Comparison of ENCODE assay signal across 30 mouse cellular contexts in the genomic region with DNA sequence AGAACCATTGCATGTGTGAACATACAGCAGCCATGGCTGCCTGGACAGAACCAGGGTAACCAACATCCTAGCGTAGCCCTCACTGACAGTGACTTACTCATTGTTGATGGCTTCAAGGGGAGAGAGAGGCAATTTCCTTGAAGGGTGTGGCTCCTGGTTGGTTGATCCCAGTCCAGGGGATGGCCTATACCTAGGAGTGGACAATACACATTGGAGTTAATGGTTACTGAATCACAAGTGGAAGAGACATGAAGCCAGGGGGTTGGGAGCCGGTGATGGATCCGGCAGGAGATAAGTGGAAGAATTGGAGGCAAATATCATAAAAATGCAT. TPM values are rescaled to one million over a fixed set of nuclear protein-coding genes. Genes with fewer than 3 reads are reported as not detected.
DNase-seq lines count a peak whose midpoint lies in the region; ATAC-seq lines count a peak whose summit lies in the region.
"Had no signal": no experiment of that assay in that cellular context is flagged by ENCODE, and none has a peak within 500 bp of the region (broad histone marks: within the 10 kb centered on the region; RNA-seq: fewer than 3 reads in every experiment).

No protein-coding gene starts in this region.

- peaks cover 4% of the 10 kb centered on the region for H3K4me1 ChIP-seq in kidney, embryonic 14.5 days (ENCODE audit: control insufficient read depth, insufficient read depth, low read length)
- peaks cover 12% of the 10 kb centered on the region; the same call in 1 of the 2 replicates for H3K4me1 ChIP-seq in intestine, embryonic 15.5 days (replicated peaks)
- no peaks in the 10 kb centered on the region; the same call in 1 of the 2 replicates for H3K4me1 ChIP-seq in liver, embryonic 11.5 days (replicated peaks; ENCODE audit: control insufficient read depth, insufficient read depth, low read length)
- H3K4me1 ChIP-seq in liver, embryonic 16.5 days (ENCODE audit: control insufficient read depth, low read depth, low read length): no peaks in the 10 kb centered on the region

- no peak for DNase-seq in kidney, adult 9 months
- no peak for DNase-seq in liver, embryonic 11.5 days (ENCODE audit: low spot score)
- no peak for DNase-seq in layer of hippocampus, adult 8-10 months (ENCODE audit: low spot score in 2 of 2)
- DNase-seq: adrenal gland, postnatal 25 days; cerebellum, adult 11-12 months; cerebellum, adult 9-11 months; gastrocnemius, adult 2 months; gastrocnemius, postnatal 36 days; heart, adult 2 months; kidney, postnatal 10 days; left cerebral cortex, postnatal 4 days; lung, postnatal 36 days; thymus, postnatal 4 days had no signal

- H3K27me3 ChIP-seq in kidney, embryonic 14.5 days (ENCODE audit: control insufficient read depth, insufficient read depth, low read length): no peaks in the 10 kb centered on the region
- no peaks in the 10 kb centered on the region for H3K27me3 ChIP-seq in intestine, embryonic 15.5 days (replicated peaks)
- peaks cover 14% of the 10 kb centered on the region for H3K27me3 ChIP-seq in liver, embryonic 11.5 days (replicated peaks; ENCODE audit: control insufficient read depth, insufficient read depth, low read length)
- H3K27me3 ChIP-seq in liver, embryonic 16.5 days (ENCODE audit: control insufficient read depth, insufficient read depth, low read depth, low read length): peaks cover 13% of the 10 kb centered on the region
- H3K27me3 ChIP-seq: forebrain, embryonic 15.5 days; heart, embryonic 12.5 days; Patski had no signal

- H3K4me3 ChIP-seq in kidney, embryonic 14.5 days (ENCODE audit: low read length): no peak overlapping the region
- H3K4me3 ChIP-seq in intestine, embryonic 15.5 days (replicated peaks): no peak overlapping the region
- no peak overlapping the region for H3K4me3 ChIP-seq in liver, embryonic 11.5 days (ENCODE audit: low read depth, low read length)
- H3K4me3 ChIP-seq in liver, embryonic 16.5 days (ENCODE audit: low read depth, low read length): no peak overlapping the region
- H3K4me3 ChIP-seq: embryonic facial prominence, embryonic 13.5 days; forebrain, embryonic 10.5 days; forebrain, embryonic 15.5 days; gastrocnemius, adult 2 months; heart, adult 2 months; heart, embryonic 12.5 days; layer of hippocampus, adult 2 months; lung, embryonic 15.5 days; neural tube, embryonic 13.5 days had no signal

- peak; percentile 17; the same call in 1 of the 2 replicates for ATAC-seq in kidney, embryonic 14.5 days (ENCODE audit: low FRiP score, low TSS enrichment)
- ATAC-seq in intestine, embryonic 15.5 days: peak; percentile 32
- no peak for ATAC-seq in liver, embryonic 11.5 days (replicated peaks; ENCODE audit: low FRiP score)
- no peak for ATAC-seq in liver, embryonic 16.5 days (ENCODE audit: low read depth)
- no peak for ATAC-seq in frontal cortex, adult (ENCODE audit: low TSS enrichment)
- ATAC-seq: forebrain, embryonic 15.5 days had no signal

- H3K4me2 ChIP-seq in kidney, embryonic 14.5 days (replicated peaks; ENCODE audit: low read depth, low read length): no peak overlapping the region
- H3K4me2 ChIP-seq in intestine, embryonic 15.5 days (replicated peaks): no peak overlapping the region
- no peak overlapping the region for H3K4me2 ChIP-seq in liver, embryonic 11.5 days
- H3K4me2 ChIP-seq in liver, embryonic 16.5 days (ENCODE audit: low read depth, low read length): no peak overlapping the region
- H3K4me2 ChIP-seq: embryonic facial prominence, embryonic 13.5 days; forebrain, embryonic 15.5 days; heart, embryonic 12.5 days; hindbrain, embryonic 14.5 days; lung, embryonic 15.5 days; midbrain, embryonic 11.5 days; neural tube, embryonic 13.5 days had no signal

- no peak overlapping the region for H3K9ac ChIP-seq in kidney, embryonic 14.5 days (ENCODE audit: low read depth, low read length)
- H3K9ac ChIP-seq in intestine, embryonic 15.5 days: no peak overlapping the region
- H3K9ac ChIP-seq in liver, embryonic 11.5 days (ENCODE audit: low read depth, low read length): no peak overlapping the region
- no peak overlapping the region for H3K9ac ChIP-seq in liver, embryonic 16.5 days (ENCODE audit: low read depth, low read length)
- H3K9ac ChIP-seq: embryonic facial prominence, embryonic 13.5 days; forebrain, embryonic 15.5 days; heart, embryonic 12.5 days; hindbrain, embryonic 14.5 days; lung, embryonic 15.5 days; neural tube, embryonic 13.5 days had no signal

- WGBS in kidney, embryonic 14.5 days: 90% methylated on average over 3 of the region's 3 CpGs
- 76% methylated on average over 3 of the region's 3 CpGs for WGBS in intestine, embryonic 15.5 days
- 97% methylated on average over 3 of the region's 3 CpGs for WGBS in liver, embryonic 11.5 days
- WGBS in liver, embryonic 16.5 days (ENCODE audit: insufficient replicate concordance): 79% methylated on average over 3 of the region's 3 CpGs

- H3K27ac ChIP-seq in kidney, embryonic 14.5 days (ENCODE audit: low read depth, low read length): peak overlapping the region; percentile 27; the same call in 1 of the 2 replicates
- H3K27ac ChIP-seq in intestine, embryonic 15.5 days: peak overlapping the region; percentile 7; the same call in 1 of the 2 replicates
- H3K27ac ChIP-seq in liver, embryonic 11.5 days (ENCODE audit: low read depth, low read length): peak overlapping the region; percentile 0; the same call in 1 of the 2 replicates
- peak overlapping the region; percentile 22 for H3K27ac ChIP-seq in liver, embryonic 16.5 days (ENCODE audit: low read length)
- H3K27ac ChIP-seq: embryonic facial prominence, embryonic 13.5 days; forebrain, embryonic 10.5 days; forebrain, embryonic 15.5 days; gastrocnemius, adult 2 months; heart, adult 2 months; hindbrain, embryonic 14.5 days; layer of hippocampus, adult 2 months; lung, embryonic 15.5 days; neural tube, embryonic 13.5 days had no signal

- H3K9me3 ChIP-seq in kidney, embryonic 14.5 days (ENCODE audit: control insufficient read depth, low read length): no peaks in the 10 kb centered on the region
- no peaks in the 10 kb centered on the region for H3K9me3 ChIP-seq in intestine, embryonic 15.5 days
- no peaks in the 10 kb centered on the region for H3K9me3 ChIP-seq in liver, embryonic 11.5 days (ENCODE audit: control insufficient read depth, low read length)
- H3K9me3 ChIP-seq in liver, embryonic 16.5 days (replicated peaks; ENCODE audit: control insufficient read depth, low read length): no peaks in the 10 kb centered on the region
- H3K9me3 ChIP-seq: embryonic facial prominence, embryonic 13.5 days; forebrain, embryonic 10.5 days; forebrain, embryonic 15.5 days; heart, embryonic 12.5 days; lung, embryonic 15.5 days; neural tube, embryonic 13.5 days had no signal

- H3K36me3 ChIP-seq in kidney, embryonic 14.5 days (ENCODE audit: control insufficient read depth, insufficient read depth, low read length): no peaks in the 10 kb centered on the region
- no peaks in the 10 kb centered on the region for H3K36me3 ChIP-seq in intestine, embryonic 15.5 days
- 0 out of 2 replicates have a peak, but pooled peaks cover 3% of the 10 kb centered on the region for H3K36me3 ChIP-seq in liver, embryonic 11.5 days (ENCODE audit: control insufficient read depth, insufficient read depth, low read length)
- no peaks in the 10 kb centered on the region for H3K36me3 ChIP-seq in liver, embryonic 16.5 days (ENCODE audit: control insufficient read depth, insufficient read depth)
- H3K36me3 ChIP-seq: embryonic facial prominence, embryonic 13.5 days; forebrain, embryonic 10.5 days; forebrain, embryonic 15.5 days; heart, embryonic 12.5 days; lung, embryonic 15.5 days; neural tube, embryonic 13.5 days had no signal

RNA-seq across cellular contexts. Expression of a gene that starts 5.1 kb away (rescaled TPM):
- 63.2 and 65.5 TPM in 2 replicates for polyA plus RNA-seq in kidney, embryonic 14.5 days (2014; fragmentation: Nextera tagmentation; extraction: Ambion mirVana)
- polyA plus RNA-seq in intestine, embryonic 15.5 days (2015; fragmentation: Nextera tagmentation; extraction: Ambion mirVana): 45.3 and 53.5 TPM in 2 replicates
- 47.3 and 50.2 TPM in 2 replicates for polyA plus RNA-seq in liver, embryonic 11.5 days (2014; fragmentation: Nextera tagmentation; extraction: Ambion mirVana)
- polyA plus RNA-seq in liver, embryonic 16.5 days (2015; fragmentation: Nextera tagmentation; extraction: Ambion mirVana): 37.9 and 44.7 TPM in 2 replicates
- 10 to 100 TPM; 55.4 to 64.4 (median 60.5) TPM for total RNA-seq in layer of hippocampus, adult 8-10 months (2022)
- total RNA-seq: hematopoietic stem cell, adult 5-6 weeks; megakaryocyte, adult 5-6 weeks; MEL had no signal

Comparison
In these comparisons a context has a peak if more than half of its experiments do, and no peak if none do; other contexts are left out.
1. ATAC-seq: peak in kidney, embryonic 14.5 days (single experiment) and intestine, embryonic 15.5 days (single experiment); none in liver, embryonic 11.5 days (single experiment), liver, embryonic 16.5 days (single experiment) and frontal cortex, adult (single experiment).
2. Peak in every context shown above with its lines, with median percentiles within 50 percentile points of each other: H3K27ac ChIP-seq.